Mouse (Mus musculus) hindlimb bud, embryonic 11.5 days (tissue): Measurements from ENCODE around the gene Iqschfp.

Experiments used
- DNase-seq: peaks from one replicate; pipeline ENCODE4 v3.0.0-alpha.2; 2012; ENCODE audit warnings: low read depth, low spot score; ENCODE audit errors: extremely low spot score

Gene Iqschfp

DNA sequence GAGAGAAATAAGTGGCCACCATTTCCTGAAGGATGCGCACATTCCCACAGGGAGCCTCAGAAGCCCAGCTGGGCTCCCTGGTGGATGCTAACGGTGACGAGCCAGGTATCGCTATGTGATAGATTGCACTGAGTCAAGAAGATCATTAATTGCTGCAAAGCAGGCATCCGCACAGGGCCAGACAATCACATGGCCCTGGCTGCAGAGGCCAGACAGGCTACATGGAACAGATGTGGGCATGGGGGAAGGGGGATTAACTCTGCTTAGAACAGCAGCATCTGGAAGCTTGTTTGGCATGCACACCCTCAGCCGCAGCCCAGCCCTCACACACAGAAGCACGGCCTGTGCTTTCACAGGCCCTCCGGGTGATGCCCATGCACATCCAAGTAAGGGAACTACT, 698.4 kb downstream of the Iqschfp start:
- no peak for DNase-seq

DNA sequence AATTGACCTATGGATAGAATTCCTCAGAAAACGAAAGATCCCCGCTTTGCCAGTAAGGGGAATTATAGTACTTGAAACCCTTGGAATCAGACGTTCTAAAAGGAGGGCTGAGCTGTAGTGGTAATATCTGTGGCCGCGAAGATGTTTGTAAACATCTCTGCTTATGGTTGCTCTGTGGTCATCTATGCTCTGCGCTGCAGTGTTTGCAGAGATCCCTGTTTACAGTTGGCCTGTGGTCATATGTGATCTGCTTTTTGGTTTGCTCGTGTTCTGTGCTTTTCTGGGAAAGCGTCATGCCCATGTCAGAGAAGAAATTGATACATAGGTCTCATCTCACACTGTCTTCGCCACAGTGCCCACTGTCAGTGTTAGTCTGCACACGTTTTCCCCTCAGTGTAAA, 700.5 kb downstream of the Iqschfp start:
- no peak for DNase-seq

DNA sequence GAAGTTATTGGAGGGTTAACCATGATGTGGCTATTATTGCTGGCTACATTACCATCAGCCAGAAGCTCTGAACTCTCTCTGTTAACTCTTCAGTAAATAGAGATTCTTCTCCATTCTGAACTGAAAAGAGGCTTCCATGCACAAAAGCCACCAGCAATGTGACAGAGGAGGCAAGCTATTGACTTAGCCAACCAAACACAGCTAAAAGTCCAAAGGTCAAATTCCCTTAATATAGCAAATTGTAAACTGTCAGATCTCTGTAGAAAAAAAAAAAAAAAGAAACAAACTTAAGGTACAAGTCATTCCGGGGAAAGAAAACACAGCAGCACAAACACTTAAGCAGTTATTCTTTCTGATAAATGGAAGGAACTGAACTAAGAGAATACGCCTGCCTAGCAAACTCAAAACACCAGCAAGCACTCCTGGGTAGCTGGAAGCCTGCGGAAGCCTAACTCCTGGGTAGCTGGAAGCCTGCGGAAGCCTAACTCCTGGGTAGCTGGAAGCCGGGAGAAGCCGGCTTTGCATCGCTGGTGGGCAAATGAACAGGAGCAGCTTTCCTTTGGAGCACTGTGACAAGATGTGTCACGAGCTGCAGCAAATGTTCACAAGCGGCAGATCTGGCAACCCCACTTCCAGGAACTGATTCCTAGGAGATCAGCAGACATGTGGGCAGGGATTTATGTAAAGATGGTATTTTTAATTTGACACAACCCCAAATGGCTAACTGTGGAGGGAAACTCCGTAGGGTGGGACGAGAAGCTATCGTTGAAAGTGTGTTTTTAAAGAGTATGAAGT, 701.2 kb downstream of the Iqschfp start:
- DNase-seq: no peak

DNA sequence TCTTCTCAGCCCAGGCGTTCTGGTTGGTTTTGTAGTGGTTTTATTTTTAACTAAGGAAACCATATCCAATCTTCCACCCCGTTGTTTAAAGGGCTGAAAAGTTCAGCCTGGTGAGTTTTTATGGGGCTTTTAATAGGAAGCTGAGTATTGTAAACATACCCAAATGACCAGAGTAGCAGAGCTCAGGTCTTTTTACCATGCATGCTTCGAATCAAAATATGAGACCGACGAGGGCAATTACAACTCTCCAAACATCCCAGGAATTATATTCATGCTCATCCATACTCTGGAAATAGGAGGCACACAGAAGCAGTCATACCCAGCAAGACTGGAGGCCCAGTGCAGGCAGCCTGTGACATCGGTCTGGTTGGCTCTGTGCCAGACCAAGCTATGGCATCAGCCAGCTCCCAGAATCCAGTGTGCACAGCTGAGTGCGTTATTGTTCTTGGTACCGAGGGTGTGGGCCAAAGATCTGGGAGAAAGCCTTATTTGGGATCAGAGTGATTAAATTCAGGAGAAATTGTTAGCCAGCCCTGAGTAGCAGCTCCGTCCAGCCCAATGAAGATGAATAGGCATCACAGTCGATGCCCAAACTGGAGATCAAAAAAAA, 703.4 kb downstream of the Iqschfp start:
- DNase-seq: no peak

DNA sequence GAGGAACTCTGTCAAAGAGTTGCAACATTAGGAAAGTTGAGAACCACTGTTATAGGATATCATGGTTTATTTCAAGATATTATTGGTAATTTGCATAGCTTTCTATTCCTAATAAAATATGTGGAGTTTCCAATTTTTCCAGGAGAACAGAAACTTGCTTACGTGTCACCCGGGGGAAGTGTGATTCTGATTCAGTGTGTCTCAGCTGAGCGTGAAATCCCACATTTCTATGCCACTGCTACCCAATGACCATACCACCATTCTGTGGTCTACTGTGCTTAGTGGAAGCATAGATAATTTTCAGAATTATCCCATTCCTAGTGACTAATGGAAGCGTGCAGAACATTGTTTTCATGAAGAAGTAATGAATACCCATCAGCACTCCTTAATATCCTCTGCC, 704.9 kb downstream of the Iqschfp start:
- no peak for DNase-seq

DNA sequence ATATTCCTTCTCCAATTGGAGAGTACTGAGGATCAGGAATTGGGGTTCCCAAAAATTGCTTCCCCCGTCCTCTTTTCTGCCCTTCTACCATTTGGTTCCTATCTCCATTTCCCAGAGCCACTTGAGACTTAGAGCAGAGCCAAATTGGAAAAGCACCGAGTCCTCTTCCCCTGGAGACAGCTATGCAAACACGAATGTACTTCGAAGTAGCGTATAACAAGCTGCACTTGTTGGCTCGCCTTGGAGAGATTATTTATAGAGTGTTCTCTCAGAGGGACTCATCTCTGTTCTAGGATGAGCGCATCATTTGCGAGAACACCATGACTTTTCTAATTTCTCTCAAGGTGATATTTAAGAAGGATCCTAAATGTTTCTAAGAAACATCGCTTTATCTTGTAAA, 710.9 kb downstream of the Iqschfp start:
- no peak for DNase-seq

DNA sequence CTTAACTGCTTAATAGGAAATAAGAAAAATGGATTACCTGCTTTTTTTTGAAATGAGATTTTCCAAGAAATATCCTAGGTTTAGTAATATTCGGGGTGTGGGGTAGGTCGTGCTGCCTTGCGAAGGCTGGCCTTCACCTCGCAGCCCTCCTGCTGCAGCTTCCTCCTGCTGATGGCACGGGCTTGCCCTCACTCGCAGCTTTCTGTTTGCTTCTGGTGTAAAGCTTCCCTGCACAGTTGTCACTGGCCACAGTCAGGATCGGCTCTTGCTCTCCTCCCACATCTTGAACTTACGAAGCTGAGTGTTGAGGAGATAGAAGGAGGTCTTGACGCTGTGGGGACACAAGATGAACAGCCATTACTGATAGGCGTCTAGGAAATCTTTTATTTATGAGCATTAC, 712.4 kb downstream of the Iqschfp start:
- DNase-seq: no peak

DNA sequence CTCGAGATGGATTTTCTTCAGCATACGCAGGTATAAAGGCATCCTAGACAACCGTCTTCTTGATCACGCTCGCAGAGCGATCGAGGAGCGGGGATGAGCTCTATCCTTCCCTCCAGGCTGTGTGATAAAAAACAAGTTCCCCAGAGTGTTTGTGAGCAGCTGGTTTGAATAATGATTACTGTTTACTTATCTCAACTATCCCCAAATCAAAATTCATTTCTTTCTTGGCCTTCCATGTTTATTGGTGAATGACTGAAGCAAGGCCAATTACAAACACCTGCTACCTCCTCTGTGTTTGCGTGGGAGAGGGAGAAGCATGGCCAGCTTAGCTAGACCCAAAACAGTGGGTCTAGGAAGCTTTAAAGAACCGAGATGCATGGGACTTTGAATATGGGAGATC, 712.9 kb downstream of the Iqschfp start:
- no peak for DNase-seq

DNA sequence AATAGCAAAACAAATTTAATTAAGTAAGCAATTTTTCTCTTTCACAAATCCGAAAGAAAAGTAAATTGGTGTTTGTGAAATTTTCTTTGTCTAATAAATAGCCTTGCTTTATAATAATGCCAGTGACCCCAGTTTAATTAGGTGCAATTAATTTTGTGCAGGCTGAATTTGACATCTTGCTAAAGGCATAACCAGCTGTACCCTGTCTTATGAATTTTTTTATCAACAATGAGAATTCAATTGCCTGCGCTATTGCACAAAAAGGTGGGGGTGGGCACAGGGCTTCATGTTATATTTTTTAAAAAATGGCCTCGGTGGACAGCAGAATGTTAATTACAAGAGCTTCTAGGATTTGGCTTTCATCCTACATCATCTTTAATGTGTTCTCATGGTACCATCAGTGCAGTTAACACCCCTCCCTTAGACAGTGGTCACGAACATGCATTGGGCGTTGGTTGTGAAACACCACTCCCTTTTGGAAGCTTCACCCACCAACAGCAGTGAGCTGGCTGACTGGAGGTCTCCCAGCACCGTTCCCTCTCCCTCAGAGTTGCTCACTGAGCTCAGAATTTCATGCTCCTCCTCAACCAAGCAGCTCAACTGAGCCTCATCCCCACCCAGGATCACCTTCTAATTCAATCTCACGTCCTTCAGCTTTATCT, 714.0 kb downstream of the Iqschfp start:
- no peak for DNase-seq

DNA sequence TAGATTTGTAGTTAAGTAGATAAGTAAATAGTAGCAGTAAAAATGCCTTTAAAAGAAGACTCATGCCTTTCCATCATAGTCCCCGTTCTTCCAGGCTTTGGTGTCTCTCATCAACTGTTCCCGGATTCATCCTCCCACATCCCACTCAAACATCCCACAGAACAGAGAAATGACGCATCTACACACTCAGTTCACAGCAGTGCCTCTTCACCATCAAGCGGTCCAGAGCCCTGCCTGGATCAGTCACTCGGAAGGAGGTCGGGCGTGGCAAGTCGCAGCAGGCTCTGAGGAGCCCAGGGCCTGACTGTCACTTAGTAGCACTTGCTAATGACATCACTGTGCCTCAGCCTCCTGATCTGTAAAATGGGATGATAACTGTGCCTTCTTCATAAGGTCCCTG, 714.7 kb downstream of the Iqschfp start:
- DNase-seq: no peak

DNA sequence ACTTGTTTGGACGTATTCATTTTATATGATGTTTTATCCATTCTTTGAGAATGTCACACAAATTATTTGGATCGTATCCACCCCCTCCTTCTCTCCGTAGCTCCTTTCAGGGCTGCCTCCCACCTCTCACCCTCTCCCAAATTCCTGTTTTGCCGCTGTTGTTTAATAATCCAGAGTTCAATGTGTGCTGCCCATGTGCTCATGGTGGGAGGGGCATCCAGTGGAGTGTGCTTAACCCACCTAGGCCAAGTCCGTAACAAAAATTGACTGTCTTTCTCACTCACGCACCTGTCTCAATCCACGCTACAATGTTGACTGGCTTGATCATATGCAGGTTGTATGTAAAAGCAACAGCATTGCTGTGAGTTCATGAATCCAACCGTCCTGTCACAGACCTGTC, 715.3 kb downstream of the Iqschfp start:
- no peak for DNase-seq

DNA sequence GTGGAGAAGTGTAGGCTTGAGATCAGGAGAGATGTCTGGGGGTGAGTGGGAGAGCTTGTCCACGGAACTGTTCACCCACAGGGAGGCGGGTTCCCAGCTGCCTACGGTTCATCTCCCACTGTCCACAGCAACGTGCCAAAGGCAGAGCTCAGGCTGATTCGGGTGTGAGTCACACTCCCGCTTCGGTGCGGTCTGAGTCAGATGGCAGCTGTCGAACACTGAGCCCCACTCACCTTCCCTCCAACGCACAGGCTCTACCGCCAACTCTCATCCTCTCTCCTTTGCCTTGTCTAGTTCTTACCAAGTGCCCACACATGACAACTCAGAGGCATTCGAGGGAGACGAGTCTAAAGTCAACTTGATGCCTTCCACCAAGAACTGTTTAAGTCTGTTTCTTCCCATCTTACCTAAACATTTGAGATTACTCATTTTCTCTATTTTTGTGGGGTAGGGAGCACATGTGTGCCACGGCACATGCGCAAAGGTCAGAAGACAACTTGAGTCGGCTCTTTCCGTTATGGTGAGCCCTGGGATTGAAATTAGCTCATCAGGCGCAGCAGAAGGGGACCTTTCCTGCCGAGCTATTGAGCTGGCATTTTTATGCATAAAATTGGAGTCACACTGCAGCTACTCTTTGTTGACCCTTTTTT, 716.9 kb downstream of the Iqschfp start:
- no peak for DNase-seq

DNA sequence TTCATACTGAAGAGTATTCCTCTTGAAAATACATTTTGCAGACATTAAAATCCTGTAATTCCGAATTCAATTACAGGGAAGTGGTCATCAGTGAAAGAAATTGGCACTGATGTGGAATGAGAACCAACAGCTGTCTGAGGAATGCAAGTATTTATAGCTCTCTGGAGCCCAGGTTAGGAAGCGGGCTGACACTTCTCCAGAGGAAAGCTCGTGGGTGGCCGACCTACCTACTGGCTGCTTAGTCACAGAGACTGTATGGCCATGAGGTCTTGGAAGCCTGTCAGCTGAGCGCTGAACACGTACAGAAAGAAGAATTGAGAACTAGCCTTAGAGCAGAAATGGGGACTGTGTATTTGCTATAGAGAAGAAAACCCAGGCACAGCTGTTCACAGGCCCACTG, 718.0 kb downstream of the Iqschfp start:
- no peak for DNase-seq

DNA sequence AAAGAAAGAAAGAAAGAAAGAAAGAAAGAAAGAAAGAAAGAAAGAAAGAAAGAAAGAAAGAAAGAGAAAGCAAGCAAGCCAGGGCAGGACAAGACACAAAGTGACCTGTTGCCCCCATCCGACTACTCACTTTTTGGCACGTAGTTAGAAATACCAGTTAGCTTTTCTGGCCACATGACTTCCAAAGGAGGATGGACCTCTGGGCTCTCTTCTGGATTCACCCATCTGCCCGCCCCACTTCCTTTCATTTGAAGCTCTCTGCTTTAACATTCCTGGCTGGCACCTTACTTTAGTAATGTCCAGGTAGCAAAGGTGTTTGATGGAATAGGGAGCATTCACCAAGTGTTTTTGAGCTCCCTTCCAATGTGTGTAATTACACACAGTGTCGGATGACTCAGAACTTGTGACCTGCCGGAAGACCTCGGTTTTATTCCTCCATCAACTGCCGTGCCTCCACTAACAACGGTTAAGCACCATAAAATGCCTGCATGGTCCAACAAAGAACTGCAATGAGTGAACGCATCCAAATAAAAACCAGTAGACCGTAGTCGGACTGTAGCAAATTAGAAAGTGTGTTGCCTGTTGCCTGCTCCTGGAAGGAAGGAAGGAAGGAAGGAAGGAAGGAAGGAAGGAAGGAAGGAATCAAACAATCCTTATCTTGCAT, 718.7 kb downstream of the Iqschfp start:
- DNase-seq: no peak

DNA sequence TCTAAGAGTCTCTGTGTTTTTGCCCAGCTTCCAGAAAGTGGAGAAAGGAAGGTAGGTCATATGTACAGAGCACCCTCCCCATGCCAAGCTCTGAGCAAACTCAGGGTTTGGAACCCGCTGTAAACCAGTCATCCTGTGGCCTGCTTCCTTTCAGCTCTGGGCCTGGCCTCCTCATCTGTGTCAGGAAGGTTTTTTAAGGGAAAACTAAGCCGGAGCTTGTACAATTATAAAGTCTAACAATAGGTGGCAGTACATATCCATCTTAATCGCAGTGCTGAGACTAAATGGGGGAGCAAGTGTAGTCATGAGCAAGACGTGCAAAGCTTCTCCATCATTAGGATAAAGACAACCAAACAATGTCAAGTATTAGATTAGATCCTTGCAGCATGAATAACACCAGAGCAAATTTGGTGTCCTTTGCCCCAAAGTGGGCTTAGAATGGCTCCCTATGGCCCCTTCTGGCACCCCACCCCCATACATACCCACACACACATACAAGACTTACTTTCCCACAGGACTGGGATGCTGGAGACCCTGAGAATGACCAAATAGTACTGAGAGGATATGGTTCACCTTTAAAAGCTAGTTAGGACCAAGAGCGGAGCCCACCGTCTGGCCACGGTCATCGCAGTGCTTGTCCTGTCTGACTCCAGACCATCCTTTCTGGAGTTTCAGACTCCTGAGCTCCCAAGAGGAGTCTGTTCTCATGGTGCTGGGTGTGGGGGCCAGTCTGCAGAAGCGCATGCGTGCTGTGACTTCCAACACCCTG, 723.2 kb downstream of the Iqschfp start:
- no peak for DNase-seq

DNA sequence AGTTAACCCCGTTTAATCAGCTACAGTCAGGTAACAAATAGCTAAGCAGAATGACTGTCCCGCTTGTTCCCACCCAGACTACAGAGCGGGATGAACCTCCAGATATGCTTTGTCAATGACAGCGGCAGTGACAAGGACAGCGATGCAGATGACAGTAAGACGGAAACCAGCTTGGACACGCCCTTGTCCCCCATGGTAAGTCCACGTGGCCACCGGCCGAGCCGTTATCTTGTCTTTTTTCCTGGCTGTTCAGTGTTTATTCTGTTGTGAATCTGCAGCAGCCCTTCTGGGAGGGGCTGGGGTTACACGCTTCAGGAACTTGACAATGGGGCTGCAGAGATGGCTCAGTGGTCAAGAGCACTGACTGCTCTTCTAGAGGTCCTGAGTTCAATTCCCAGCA, 724.3 kb downstream of the Iqschfp start:
- no peak for DNase-seq

DNA sequence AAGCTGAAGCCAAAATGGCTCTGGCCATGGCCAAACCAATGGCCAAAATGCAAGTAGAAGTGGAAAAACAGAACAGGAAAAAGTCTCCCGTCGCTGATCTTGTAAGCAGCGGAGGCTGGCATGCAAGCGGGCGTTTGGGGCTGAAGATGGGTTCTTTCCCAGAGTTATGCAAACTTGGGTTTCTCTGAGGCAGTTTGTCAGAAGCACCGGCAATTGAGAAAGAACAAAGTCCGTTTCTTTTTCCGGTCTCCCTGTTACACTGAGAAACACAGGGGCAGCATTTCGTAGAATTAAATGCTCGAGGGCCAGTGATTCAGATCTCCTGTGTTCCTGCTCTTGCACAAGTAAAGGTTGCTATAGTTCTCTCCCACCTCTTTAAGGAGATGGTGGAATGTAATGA, 725.7 kb downstream of the Iqschfp start:
- no peak for DNase-seq

DNA sequence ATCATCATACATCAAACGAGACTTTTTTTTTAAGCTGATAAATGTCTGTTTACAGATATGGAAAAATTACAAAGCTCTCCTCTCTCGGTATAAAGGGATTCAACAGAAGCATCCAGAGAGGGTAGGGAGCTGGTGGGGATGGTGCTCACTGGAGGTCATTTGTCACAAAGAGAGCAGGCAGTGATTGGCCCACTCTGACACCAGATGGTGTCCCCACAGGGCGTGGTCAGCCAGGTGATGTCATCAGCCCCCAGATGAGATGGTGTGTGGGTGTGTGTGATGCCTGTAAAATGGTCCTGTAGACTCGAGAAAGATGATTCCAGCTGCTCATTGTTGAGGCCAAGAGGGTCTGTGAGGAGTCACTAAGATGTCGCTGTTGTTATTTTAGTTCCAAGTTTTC, 727.1 kb downstream of the Iqschfp start:
- DNase-seq: no peak

DNA sequence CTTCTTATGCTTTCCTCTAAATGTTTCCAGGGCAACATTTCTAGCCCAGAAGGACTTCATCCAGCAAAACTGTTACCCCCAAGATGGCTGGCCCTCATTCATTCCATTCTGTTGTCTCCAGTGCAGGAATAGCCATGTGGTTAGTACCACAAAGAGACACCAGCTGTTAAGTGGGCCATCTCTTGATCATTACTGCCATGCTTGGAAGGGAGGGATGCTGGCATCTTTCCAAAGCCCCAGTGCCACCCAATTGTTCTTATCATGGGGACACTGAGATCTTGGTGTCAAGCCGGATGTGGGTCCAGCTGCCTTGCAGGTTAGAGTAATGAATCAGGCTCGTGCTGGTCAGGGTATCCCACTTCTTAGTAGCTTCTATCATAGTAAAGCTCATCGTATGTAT, 729.9 kb downstream of the Iqschfp start:
- no peak for DNase-seq

DNA sequence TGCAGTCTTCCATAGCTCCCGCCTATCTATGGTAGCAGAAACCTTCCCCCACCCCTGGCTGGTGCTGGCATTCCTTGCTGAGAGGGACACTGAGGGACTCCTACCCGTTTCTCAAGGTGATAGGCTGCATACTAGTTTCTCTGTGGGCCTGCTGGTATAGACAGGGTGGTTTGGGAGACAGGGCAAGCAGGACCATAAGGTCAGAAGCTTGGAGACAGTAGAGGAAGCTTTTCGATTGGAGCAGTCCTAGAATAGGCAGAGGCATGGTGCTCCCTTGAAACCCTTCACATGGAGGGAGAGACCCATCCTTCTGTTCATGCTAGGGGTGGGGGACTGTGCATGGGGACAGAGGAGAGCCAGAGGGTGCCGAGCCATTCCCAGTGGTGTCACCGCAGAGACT, 731.0 kb downstream of the Iqschfp start:
- DNase-seq: no peak

DNA sequence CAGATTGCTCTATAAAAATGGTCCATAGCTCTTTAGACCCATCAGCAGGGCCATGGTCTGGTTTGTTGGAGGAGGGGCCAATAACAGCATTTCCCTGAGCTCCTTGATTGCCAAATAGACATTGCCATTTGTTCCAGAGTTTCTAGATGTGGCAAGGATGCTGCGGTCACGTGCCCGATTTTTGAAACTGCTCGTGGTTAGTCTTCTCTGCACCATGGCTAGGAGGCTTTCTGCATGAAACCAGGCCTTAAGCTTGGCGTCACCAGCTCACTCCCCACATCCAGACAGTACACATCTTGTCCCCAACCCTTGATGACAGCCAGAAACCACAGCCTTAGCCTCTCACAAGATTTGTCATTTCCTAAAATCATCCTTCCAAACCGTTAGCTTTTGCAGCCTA, 732.4 kb downstream of the Iqschfp start:
- DNase-seq: no peak
